In genomic region chr3:94341959-94342422, GRCm38 (mm10) we compare ENCODE assay signal across 14 mouse cellular contexts. TPM values are rescaled to one million over a fixed set of nuclear protein-coding genes. Genes with fewer than 3 reads are reported as not detected.
DNase-seq lines count a peak whose midpoint lies in the region; ATAC-seq and TF ChIP-seq lines count a peak whose summit lies in the region.
"Had no signal": no experiment of that assay in that cellular context is flagged by ENCODE, and none has a peak within 500 bp of the region (broad histone marks: within the 10 kb centered on the region; RNA-seq: fewer than 3 reads in every experiment).

TSS of gene Them5 (plus strand) at chr3:94342099.

- no peaks in the 10 kb centered on the region for H3K36me3 ChIP-seq in hindbrain, embryonic 15.5 days
- no peaks in the 10 kb centered on the region for H3K36me3 ChIP-seq in hindbrain, embryonic 12.5 days

- peak; percentile 38; the same call in 1 of the 2 replicates for ATAC-seq in hindbrain, embryonic 15.5 days (ENCODE audit: low FRiP score, low read depth)
- no peak for ATAC-seq in hindbrain, embryonic 12.5 days (ENCODE audit: low FRiP score)
- ATAC-seq: activated CD4-positive, CD25-positive, alpha-beta regulatory T cell, adult 4 months had no signal

- 51% methylated on average over 3 of the region's 3 CpGs for WGBS in hindbrain, embryonic 15.5 days
- WGBS in hindbrain, embryonic 12.5 days, result 61% methylated on average over 3 of the region's 3 CpGs

- no peak within 1 kb of the TSS for H3K27ac ChIP-seq in hindbrain, embryonic 15.5 days (replicated peaks)
- no peak within 1 kb of the TSS for H3K27ac ChIP-seq in hindbrain, embryonic 12.5 days

- H3K4me2 ChIP-seq in hindbrain, embryonic 15.5 days, result no peak within 1 kb of the TSS
- no peak within 1 kb of the TSS for H3K4me2 ChIP-seq in hindbrain, embryonic 12.5 days (replicated peaks)

- H3K9ac ChIP-seq in hindbrain, embryonic 15.5 days, result no peak within 1 kb of the TSS
- no peak within 1 kb of the TSS for H3K9ac ChIP-seq in hindbrain, embryonic 12.5 days

- DNase-seq in MN1 (ENCODE audit: low spot score), result peak; percentile 67
- peak; percentile 61 for DNase-seq in brain, embryonic 14.5 days (ENCODE audit: low read depth)
- peak; percentile 31 for DNase-seq in lung, postnatal 14 days
- no peak for DNase-seq in right cerebral cortex, postnatal 36 days (ENCODE audit: low spot score in 2 of 2)
- no peak for DNase-seq in cerebellum, adult 11 months
- no peak for DNase-seq in urinary bladder, postnatal 25 days (ENCODE audit: low spot score)
- DNase-seq: cerebellum, adult 18-20 months; layer of hippocampus, postnatal 36 days; thymus, postnatal 4 days had no signal

- no peak for TF ChIP-seq CTCF in brain, embryonic 14.5 days (IDR thresholded peaks at IDR 0.05; ENCODE audit: borderline replicate concordance, extremely low read depth, insufficient read depth, insufficient read length)

- H3K4me3 ChIP-seq in hindbrain, embryonic 15.5 days, result no peak within 1 kb of the TSS
- no peak within 1 kb of the TSS for H3K4me3 ChIP-seq in hindbrain, embryonic 12.5 days

- no peaks in the 10 kb centered on the region for H3K4me1 ChIP-seq in hindbrain, embryonic 15.5 days (replicated peaks)
- H3K4me1 ChIP-seq in hindbrain, embryonic 12.5 days, result no peaks in the 10 kb centered on the region

- no peaks in the 10 kb centered on the region for H3K9me3 ChIP-seq in hindbrain, embryonic 15.5 days
- H3K9me3 ChIP-seq in hindbrain, embryonic 12.5 days (replicated peaks), result no peaks in the 10 kb centered on the region

- no peaks in the 10 kb centered on the region for H3K27me3 ChIP-seq in hindbrain, embryonic 15.5 days
- no peaks in the 10 kb centered on the region for H3K27me3 ChIP-seq in hindbrain, embryonic 12.5 days

- no peak for TF ChIP-seq POLR2A in brain, embryonic 14.5 days (IDR thresholded peaks at IDR 0.05; ENCODE audit: borderline replicate concordance, extremely low read depth, insufficient read depth, insufficient read length, poor library complexity, severe bottlenecking)

RNA-seq across cellular contexts. Expression of gene Them5, which starts in this region (rescaled TPM):
- 0.19 and 0.21 TPM in 2 replicates for polyA plus RNA-seq in hindbrain, embryonic 15.5 days (2015; fragmentation: Nextera tagmentation; extraction: Ambion mirVana)
- not detected in 2 replicates for polyA plus RNA-seq in hindbrain, embryonic 12.5 days (2016; fragmentation: Nextera tagmentation; extraction: Ambion mirVana)
- polyA plus RNA-seq in brain, embryonic 14.5 days (2012; rRNA removed), result 0.26 and 1.4 TPM in 2 replicates
- polyA plus RNA-seq: activated CD4-positive, CD25-positive, alpha-beta regulatory T cell, adult 4 months; intestine, embryonic 14.5 days; liver, embryonic 16.5 days had no signal

Comparison
In these comparisons a context has a peak if more than half of its experiments do, and no peak if none do; other contexts are left out.
1. Peak in ATAC-seq in hindbrain, embryonic 15.5 days; RNA of the gene not detected or under 1 TPM.
2. DNase-seq: peak in MN1 (single experiment), brain, embryonic 14.5 days (single experiment) and lung, postnatal 14 days (single experiment); none in right cerebral cortex, postnatal 36 days (0 of 2), cerebellum, adult 11 months (single experiment) and urinary bladder, postnatal 25 days (single experiment).